Mouse (Mus musculus): ENCODE measurements at regions not wholly inside any gene's neighbourhood (a gene's known extent, or its start where the extent isn't known, plus 50 kb on each side); places are given as distances from the start of the nearest gene placed in this dataset.
A peak's percentile ranks its signal among the peaks of the same experiment; 100 is the strongest.

DNA sequence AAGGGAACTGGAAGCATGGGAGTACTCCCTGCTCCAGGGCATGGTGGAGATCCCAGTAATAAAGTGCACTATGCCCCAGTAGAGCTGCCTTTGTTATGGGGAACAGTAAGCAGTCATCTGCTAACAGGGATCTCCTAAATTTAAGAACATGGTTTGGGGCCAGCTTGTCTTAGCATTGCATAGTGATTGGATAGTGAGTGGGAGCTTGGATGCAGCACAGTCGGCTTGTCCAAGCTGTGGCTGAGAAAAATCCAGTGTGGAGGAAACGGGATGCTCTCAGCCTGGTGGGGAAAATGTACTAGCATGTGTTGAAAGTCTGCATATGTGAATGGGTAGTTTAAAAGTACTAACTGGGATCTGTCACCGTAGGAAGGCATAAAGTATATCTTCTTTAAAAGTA, 326.6 kb upstream of the Apob start:
- DNase-seq (ENCODE audit: low spot score in 2 of 2) = no peak

DNA sequence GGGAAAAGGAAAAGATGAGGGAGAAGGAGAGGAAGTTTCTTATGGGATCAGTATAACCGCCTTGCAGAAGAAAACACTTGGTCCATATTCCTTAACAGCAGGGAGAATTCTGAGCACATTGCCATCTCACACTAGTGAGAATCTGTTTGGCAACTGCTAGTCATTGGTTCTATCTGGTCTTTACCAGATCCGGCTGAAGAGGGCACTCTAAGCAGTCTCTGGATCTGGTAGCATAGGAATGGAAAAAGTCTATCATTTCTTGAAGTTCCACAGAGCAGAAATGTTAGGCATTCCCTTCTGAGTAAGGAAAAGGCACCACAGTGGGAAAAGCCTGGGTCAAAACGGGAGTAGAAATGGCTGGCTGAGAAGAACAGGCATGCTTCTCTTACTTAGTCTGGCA, 315.4 kb upstream of the Apob start:
- no peak for DNase-seq (ENCODE audit: low spot score in 2 of 2)

DNA sequence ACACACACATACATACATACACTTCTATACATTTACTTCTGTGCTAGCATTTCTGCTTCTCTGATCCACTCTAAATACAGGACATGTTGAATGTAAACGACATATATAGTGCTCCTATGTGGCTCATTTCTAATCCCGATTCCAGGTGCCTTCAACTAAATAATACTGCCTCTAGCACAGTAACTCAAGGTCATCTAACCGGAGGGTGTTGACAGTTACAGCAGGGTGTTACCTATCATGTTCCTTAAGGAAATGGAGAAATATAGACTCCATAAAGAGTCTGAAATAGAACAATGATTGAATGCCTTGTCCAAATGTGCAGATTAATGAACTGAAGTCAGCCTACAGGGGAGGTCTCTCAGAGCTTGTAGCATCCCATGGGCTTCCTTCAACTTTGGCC, 307.3 kb upstream of the Apob start:
- no peak for DNase-seq (ENCODE audit: low spot score in 2 of 2)

DNA sequence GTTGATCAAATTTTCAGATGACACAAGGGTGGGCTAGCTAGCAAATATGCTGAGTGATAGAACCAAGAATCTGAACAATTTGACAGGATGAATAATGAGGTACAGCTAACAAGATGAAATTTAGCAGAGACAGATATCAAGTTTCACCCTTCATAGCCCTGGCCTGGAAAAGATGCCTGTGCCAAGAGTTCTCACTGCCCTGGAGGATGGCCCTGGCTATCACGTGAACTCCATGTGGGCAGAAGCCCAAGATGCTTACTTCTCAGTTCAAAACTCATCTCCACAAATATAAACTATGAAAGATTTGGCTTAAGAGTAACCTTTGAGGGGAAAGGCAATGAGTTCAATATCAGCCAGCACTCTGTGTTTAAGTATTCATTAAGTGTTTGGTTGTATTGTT, 306.9 kb upstream of the Apob start:
- no peak for DNase-seq (ENCODE audit: low spot score in 2 of 2)

DNA sequence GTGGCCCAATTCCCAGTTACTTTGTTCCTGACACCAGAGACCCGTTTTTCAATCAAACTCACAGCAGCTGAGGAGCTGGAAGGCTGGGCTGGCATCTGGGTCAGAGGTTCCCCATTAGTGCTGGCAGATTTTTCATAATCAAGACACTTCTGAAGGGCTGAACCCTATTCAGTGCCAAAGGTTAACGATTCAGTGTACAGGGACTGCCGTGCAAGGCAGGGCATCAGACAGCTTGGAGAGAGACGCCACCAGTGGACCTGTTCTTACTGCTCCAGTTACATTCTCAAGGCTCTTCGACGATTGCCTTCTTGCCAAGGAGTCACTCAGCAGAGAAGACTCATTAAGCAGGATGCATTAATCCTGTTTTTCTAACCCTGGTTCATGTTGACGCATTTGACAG, 285.5 kb upstream of the Apob start:
- DNase-seq (ENCODE audit: low spot score in 2 of 2) = no peak

DNA sequence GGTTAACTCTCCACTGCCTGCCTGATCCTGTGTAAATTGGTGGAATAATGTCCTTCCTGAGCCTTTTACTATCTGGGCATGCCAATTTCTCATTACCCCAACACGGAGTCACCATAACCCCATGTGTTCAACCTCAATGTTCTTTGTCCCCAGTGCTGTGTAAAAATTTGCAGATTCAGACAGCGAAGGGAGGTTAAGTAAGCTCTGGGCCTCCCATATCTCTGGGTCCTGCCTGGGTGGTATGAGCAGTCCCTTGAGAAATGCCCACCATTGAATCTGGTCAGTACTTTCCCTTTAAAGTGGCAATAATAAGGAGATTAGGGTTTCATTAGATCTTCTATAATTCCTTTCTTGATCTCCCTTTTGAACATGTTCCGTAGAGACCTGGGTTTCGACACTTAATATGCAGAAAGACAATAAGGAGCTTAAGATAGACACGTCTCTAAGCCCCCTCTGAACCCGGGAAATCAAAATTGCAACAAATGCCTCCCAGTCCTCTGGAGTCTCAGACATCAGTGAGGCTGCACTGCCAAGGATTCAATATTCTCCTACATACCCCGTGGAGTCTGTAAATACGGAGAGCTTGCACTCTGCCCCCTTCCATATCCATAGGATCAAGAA, 279.0 kb upstream of the Apob start:
- DNase-seq (ENCODE audit: low spot score in 2 of 2) = no peak

DNA sequence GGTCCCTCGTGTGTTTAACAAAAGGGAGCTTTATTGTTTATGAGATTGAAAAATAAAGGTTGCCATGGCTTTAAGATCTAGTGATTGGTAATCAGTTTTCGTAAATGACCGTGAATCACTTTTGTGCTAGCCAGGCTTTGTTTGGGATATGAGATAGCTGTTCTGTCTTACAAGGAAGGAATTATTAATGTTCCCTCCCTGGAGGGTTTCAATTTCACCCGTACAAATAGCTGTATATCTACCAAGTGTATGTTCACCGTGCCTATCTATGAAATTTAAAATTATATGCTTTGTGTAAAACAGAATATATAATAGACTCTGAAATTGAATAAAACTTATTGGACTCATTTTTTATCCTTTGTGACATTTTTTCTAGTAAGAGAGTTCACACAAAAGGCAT, 268.3 kb upstream of the Apob start:
- DNase-seq (ENCODE audit: low spot score in 2 of 2) = no peak

DNA sequence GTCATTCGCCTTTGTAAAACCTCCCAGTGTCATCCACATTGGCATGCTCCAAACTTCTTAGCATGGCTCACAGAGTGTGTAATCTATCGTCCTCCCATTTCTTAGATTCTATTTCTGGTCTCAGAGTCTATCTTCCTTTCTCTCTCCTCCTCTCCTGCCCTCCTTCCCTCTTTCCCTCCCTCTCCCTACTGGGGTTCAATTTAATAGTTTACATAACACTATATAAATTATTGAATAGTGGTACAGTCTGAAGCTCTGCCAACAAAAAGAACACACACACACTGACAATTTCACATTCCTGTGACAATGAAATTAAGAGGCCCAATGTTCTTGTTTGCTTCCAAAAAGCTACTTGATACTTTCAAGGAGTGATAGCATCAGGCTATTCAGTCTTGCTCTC, 267.6 kb upstream of the Apob start:
- DNase-seq (ENCODE audit: low spot score in 2 of 2) = no peak

DNA sequence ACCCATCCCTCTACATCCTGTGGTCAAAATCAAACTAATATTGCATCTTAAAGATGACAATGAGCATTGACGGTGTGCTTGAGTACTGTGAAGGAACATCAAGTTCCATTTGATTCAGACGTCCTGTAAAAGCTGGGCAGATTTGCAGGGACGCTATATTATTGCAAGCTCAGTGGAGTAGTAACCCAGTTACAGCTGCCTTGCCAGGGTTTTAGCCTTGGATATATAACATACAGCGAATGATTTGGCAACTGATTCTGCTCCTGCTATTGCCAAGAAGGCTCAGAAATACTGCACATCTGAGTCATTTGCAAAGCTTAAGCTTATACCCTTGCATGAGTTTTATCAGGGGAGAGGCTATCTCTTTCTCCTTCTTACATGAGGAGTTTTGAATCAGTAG, 262.4 kb upstream of the Apob start:
- DNase-seq (ENCODE audit: low spot score in 2 of 2) = no peak

DNA sequence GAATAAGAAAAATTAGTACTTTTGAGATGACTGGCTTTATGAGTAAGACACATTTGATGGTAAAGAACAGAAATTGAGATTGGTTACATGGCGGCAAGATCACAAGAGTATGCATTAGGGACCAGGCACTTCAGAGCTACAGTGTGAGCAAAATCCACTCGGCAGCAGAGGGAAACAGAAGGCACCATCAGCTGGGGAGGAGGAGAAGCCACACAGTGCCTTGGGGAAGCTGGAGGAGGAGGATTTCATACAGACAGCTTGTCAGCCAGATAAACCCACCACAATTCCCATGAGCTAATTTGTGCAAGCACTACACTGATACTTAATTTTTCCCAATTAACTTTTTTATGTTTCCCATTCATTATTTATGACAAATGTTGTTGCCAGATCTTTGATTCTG, 258.9 kb upstream of the Apob start:
- peak in 1 of 2 experiments; percentile 8 for DNase-seq (ENCODE audit: low spot score in 2 of 2)

DNA sequence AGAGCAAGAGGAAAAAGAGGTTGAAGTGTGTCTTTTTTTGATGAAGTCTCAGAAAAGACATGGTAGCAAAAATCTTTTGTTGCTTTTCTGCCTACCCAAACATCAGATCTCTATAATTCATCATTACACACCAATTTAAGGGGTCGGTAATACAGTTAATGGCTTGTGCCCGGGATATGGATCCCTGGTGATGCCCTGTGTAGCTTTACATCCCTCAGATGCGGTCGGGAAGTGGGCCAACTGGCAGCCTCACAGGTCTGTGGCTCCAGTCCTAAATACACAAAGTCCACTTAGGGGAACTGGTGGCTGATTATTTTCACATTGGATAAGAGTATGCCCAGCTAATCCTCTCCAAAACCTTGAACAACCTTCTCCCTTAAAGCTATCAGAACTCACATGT, 258.4 kb upstream of the Apob start:
- no peak for DNase-seq (ENCODE audit: low spot score in 2 of 2)

DNA sequence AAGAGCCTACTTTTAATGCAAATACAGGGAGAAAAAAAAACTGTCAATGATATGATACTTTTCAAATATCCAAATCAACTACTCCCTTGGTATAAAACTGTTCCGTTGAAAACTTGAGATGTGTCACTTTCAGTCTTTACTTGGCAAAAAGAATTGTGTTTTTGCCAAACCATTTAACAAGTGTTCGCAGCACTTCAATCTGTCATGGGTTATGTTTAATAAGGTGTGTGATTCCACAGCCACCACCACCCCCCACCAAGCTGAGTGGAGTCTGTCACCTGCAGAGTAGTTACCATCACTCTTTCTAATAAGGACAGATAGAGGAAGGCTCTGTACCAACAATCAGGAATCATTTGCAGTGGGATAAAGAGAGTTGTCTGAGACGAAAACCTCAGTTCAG, 252.5 kb upstream of the Apob start:
- DNase-seq (ENCODE audit: low spot score in 2 of 2) = no peak

DNA sequence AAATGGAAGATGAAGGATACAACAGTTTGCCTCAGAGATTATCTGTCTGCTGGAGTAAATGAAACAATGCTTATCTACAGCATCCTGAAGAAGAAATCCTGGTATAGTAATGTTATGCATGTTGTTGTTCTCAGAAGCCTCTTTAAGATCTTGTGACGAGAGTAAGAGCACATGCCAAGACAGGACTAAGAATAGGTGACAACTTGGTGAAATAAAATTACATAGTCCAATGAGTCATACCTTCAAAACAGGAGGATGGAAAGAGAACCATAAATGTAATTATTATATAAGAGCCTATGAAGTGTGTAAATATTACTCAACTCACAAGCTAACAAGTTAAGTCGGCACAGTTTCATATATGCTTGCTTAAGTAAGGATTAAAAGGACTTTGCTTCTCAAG, 239.4 kb upstream of the Apob start:
- DNase-seq (ENCODE audit: low spot score in 2 of 2) = no peak

DNA sequence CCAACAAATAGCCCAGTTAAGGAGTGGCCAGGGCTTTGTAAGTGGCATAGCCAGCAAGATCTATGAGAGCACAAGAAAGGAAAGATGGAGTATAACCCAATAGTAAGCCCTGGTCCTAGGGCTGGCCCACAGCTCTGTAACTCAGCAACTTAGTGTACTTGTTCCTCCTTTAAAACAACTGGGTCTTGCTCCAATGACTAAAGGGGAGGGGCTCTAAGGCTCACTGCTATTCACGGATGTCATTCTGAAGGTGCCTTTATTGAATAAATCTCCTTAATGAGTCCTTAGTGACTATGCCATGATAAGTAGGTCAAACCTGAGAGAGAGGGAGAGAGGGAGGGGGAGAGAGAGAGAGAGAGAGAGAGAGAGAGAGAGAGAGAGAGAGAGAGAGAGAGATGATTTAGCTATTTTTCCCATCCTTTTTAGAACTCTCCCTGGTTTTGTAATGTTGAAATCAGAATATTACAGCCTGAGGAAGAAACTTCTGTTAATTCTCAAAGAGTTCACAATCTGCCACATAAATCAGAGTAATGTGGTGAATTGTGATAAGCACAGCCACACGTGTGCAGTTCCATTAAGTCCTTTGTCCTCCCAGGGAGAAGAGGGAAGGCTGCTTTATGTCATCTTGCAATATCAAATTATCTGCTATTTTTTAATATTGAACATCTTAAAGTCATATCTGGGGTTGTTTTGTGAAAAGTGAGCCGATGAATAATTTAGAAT, 238.7 kb upstream of the Apob start:
- no peak for DNase-seq (ENCODE audit: low spot score in 2 of 2)

DNA sequence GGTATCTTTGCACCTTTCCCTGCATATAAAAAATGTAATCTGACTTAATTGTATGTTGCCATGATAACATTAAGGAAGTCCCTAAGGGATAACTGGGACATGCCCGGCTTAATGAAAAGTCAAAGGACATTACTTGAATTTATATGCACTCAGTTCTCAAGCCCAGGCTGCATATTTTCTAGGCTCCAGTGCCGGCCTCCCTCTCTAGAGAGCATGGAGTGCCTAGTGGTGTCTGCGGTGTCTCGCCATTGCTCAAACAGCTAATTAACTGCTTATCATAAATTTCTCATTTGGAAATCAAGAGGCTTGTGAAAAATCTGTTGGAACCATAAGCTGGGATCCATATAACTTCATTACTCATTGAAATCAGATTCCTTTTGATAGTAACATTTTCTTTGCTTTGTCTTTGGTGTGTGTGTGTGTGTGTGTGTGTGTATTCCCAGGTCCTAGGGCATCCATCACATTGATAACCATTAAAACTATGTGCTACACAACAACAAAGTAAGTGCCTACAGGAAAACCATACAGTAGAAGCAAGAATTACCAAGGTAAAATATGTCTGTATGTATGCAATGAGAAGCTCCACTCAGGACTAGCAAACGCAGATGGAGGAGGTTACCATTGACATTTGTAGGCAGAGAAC, 238.0 kb upstream of the Apob start:
- no peak for DNase-seq (ENCODE audit: low spot score in 2 of 2)

DNA sequence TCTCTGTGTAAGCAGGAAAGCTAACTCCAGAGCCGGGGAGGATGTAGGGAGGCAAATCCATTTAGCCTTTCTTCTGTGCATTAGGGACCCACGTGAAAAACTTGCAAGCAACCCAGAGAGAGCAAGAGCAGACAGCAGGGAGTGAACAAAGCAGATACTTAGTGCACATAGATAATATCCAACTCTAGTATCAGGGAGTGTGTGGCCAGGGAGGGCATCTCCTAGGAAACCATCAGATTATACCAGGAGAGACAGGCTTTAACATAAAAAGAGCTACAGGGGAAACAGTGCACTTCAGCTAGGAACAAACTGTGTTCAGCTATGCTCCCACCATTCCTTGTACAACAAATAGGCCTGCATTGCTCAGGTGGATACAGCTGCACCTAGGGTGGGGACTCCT, 230.7 kb upstream of the Apob start:
- no peak for DNase-seq (ENCODE audit: low spot score in 2 of 2)

DNA sequence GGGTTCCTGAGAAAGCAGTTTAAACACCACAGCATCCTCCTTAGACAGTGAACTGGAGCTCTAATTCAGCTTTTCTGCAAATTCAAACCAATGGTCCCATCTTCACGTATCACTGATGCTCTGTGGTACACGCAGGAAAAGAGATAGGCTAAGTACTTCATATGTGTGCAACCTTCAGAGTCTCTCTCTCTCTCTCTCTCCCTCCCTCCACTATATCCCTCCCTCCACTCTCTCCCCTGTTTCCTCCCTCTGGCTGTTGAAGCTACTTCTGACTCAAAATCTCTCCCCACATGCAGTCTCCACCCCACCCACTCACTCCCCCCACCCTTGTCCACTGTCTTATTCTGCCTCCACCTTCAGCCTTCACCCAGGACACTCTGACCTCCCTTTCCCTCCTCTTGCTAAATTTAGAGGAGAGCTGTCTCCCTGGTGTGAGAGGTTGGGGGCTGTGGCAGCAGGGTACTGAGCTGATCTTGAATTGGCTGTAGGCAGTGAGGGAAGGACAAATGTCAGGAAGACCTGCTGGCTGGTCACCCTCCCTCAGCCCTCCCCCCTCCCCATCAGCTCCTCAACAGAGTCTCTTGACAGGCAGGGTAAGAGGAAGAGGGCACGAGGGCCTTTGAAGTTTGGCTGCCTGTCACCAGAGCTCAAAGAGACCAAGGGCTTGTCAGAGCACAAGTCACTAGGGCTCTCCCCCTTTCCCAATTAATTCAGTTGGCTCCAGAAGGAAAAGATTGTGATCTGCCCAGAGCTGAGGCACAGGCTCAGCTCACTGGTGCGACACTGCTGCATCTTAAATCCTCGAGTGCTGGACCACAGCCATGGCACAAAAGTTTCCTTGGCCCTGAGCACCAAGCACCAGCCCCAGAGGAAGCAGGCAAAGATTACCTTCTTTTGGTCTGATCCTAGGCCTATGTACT, 227.9 kb upstream of the Apob start:
- no peak for DNase-seq (ENCODE audit: low spot score in 2 of 2)

DNA sequence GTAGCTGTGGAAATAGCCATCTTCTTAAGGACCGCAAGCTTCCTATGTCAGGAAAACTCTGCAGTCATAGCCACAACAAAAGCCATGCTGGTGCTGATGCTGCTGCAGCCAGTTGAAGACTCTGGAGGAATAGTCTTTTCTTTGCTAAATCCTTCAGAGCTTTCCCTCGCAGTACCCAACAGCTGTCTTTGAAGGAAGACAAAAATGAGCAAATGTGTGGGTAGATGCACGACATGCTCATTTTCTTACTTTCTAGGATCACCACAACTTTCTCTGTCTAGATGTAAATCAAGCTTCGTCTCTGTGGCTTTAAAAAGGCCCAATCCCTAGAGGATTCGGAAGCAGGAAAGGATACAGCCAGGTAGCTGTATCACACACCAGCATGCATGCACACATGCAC, 222.6 kb upstream of the Apob start:
- no peak for DNase-seq (ENCODE audit: low spot score in 2 of 2)

DNA sequence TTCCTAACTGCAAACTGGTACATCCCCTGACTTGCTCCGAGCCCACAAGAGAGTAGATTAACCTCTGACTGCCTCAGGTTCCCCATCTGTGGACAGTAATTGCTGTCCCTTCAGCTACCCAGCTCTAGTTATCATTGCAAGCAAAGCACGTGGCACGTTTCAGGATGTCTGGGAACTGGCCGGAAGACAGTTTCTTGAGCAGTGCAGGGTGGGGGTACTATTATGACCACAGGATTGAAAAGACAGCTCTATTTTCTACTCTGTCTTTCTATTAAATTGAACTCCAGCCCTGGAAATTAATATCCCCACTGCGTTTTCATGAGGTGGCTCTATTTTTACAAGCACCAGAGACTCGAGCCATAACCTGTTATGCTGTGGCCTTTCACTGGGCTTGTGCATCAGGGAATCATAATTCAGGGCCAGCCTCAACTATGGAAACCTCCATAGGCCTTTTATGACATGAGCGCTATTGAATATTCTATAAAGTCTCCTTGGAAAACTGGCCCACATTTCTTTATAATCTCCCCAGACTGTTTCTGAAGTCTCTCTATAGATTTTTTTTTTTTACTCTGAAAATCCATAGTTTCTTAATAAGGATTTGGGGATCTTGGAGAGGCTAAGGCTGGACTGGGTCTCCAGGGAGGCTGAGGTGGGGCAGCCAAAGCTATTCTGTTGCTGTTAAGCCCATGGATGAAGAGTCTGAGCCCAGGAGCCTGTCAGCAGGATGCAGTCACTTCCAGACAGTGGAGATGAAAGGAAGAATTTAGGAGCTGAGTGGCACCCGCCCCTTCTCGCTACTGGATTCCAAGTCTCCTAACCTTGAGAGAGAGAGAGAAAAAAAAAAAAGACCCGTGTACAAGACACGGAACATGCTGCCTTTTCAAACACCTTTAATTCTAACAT, 212.4 kb upstream of the Apob start:
- DNase-seq (ENCODE audit: low spot score in 2 of 2) = no peak

DNA sequence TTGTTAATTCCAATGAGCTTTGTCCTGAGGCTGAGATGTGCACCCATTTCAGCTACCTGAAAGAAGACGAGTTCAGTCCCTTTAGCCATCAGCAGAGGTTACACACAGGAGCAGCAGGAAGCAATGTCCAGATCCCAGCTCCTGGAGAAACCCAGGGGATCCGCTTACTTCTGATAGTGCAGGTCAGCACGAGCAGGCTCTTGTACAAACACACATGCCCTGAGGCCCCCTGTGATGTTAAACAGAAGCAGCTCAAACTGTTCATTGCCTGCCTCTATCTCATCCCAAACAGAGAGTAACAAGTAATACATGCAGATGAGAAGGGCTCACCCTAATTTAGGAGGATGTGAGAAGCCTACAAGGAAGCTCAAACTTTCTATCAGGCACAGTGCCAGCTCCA, 203.3 kb upstream of the Apob start:
- DNase-seq (ENCODE audit: low spot score in 2 of 2) = no peak

DNA sequence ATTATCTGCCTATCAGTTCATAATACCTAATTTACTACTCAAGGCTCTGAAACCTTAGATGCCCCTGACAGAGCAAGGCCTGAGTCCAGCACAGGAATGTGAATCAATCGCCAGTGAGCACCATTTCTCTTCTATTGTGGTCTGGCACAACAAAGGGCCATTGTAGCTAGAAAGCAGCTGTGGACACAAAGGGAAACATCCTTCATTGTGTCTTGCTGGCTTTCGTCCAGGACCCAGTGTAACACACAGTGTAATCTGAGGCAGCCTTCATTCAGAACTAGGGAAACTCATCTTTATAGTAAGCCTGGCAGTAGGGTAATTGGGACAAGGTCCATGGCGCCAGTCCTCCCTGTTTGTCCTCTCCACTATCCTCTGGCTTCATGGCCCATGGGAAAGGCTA, 201.1 kb upstream of the Apob start:
- no peak for DNase-seq (ENCODE audit: low spot score in 2 of 2)

Measured in frontal cortex, postnatal 10 days (tissue).